Mouse (Mus musculus): ENCODE measurements around the gene Trim31.

Gene Trim31

DNA sequence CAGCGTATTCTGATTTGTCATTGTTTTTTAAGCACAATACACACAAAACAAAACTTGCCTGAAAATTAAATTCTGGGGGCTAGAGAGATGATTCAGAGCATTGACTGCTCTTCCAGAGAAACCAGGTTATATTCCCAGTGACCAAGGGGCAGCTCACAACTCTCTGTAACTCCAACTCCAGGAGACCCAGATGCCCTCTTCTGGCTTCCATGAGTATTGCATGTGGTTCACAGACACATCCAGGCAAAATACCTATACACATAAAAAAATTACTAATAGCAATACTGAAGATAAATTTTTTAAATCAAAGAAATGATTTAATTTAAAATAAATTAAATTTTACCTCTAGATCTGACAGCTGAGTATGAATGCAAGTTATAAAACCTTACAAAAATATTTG is 1.3 kb upstream of the Trim31 start:
- DNase-seq (ENCODE audit: low spot score), result no peak

DNA sequence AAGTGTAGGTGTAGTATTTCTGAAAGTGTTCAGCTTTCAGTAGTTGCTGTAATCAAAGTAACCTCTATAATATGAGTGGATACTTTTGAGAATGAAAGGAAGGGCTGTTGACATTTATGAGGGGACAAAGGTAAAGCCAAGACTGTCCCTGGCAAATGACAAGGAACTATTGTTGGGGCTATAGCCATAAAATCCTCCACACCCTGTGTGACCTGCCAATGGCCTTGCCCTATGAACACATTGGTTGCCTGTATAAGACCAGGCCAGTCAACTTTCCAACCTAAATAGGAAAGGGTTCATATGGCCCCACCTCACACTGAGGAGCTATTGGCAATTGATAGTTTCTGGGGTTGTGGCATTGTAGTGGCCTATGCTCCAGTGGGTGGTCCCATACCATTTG is 853 bp upstream of the Trim31 start:
- no peak for DNase-seq (ENCODE audit: low spot score)

DNA sequence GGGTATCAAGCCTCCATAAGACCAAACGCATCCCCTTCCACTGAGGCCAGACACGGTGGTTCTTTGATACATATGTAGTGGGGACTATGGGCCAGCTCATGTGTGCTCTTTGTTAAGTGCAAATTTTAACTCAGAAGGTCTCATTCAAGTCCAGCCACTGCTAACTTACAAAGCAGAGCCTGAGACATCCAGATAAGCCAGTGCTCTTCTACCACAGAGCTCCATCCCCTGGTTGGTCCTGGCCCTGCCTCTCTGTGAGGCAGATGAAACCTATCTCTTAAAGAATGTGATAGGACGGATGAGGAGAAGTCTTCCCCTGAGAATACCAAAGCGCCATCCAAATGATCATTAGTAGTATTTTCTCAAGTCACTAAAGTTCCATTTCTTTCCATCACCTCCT is 1.5 kb downstream of the Trim31 start:
- no peak for DNase-seq (ENCODE audit: low spot score)

DNA sequence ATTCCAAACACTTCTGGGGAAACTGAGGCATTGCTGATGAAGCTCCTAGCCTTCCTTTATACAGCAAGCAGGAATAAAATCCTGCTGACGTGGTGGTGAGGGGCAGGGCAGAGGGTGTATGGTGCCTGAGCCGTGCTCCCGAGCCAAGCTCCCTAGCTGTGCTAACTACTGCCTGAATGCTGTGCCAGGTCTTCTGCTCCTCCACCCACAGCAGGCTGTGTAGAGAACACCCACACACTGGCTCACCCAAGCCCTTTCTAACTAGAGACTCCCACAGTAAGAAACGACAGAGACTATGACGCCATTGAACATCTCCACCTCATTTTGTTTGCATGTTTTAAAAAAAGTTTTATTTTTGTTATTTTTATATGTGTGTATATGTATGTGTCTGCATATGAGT is 2.1 kb downstream of the Trim31 start:
- DNase-seq (ENCODE audit: low spot score), result no peak

- no peak for DNase-seq (ENCODE audit: low spot score)
These were observed 2.8 kb downstream of the Trim31 start for GRCm38 (mm10) chr17:36900691-36901090.

DNA sequence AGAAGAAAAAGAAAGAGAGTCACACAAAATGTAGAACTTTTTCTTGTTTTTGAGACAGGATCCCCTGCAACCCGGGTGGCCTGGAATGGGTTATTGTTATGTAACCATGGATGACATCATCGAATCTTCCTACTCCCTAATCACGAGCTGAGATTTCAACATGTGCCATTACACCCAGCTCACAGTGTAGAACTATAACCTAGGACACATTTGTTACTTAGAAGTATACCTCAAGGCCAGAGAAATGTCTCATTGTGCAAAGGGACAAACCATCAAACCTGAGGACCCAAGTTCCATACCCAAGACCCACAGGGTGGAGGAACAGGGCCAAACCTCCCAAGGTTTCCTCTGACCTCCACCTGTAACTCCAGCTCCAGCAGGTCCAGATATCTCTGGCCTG is 5.7 kb downstream of the Trim31 start:
- DNase-seq (ENCODE audit: low spot score), result no peak

DNA sequence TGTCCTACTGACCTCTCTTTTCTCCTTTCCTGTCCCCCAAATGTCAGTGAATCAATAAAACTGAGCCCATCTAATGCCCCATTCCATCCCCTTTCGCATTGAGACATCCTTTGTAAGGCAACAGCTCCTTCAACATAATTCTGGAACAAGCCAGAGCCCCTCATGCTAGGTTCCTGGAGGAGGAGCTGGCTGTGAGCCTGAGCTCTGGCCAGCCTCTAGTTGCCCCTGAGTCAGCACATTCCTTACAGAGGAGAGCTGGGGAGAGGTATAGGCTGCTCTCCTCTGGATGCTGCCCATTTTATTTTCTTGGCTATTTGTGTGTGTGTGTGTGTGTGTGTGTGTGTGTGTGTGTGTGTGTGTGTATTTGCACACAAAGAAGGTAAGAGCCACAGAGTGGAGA is 10.3 kb downstream of the Trim31 start:
- no peak for DNase-seq (ENCODE audit: low spot score)

- no peak for DNase-seq (ENCODE audit: low spot score)
These were observed 11.9 kb downstream of the Trim31 start for GRCm38 (mm10) chr17:36909802-36910201.

- DNase-seq (ENCODE audit: low spot score), result no peak
These were observed 14.1 kb downstream of the Trim31 start for GRCm38 (mm10) chr17:36912031-36912430.

- DNase-seq (ENCODE audit: low spot score), result peak; percentile 52
These were observed 16.2 kb downstream of the Trim31 start for GRCm38 (mm10) chr17:36914108-36914507.

DNA sequence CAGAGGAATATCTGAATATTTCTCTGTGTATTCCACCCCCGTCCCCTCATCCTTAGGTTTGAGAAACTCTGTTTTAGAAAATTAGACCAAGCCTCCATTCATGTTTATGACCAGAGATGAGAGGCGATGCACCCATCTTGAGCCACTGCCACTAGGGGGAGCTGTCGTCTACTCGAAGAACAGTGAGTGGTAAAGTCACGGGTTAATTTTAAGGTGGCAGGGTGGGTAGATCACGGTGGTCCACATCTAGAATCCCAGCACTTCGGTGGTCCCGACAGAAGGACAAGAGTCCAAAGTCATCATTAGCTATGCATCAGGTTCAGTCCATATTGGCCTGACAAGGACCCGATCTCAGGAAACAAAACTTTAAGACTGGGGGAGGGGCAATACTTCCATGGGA is 17.2 kb downstream of the Trim31 start:
- peak; percentile 44 for DNase-seq (ENCODE audit: low spot score)

DNA sequence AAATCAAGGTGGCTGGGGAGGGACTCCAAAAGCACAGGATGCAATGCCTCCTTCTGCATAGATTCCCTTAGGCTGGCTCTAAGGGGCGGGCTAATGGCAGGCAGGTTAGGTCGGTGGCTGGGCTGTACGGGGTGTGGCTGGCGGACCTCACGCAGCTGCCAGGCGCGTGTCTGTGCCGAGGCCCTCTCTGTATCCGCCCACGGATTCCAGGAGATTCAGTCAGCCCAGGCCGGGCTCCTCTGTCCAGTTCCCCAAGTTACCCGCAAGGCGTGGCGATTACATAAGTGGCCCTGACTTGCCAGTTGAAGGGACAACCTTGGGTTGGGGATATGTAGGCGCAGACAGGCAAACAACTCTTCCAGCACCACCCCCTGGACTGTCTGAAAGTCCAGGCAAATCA is 22.3 kb downstream of the Trim31 start:
- DNase-seq (ENCODE audit: low spot score), result peak; percentile 38

DNA sequence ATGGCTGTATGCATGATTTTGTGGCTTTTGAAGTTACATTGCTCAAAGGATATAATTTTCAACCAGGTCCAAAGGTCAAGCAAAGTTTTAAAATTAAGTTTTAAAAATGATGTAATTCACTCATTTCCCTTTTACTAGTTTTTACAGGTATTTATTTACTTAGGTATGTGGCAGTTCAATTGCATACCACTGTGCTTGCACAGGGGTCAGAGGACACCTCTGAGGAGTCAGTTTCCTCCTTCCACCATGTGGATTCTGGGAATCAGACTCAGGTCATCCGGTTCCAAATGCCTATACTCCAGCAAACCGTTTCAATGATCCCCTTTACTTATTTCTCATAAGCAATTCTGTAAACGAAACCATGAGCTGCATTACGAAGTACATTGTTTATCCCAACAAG is 24.8 kb downstream of the Trim31 start:
- DNase-seq (ENCODE audit: low spot score), result no peak

DNA sequence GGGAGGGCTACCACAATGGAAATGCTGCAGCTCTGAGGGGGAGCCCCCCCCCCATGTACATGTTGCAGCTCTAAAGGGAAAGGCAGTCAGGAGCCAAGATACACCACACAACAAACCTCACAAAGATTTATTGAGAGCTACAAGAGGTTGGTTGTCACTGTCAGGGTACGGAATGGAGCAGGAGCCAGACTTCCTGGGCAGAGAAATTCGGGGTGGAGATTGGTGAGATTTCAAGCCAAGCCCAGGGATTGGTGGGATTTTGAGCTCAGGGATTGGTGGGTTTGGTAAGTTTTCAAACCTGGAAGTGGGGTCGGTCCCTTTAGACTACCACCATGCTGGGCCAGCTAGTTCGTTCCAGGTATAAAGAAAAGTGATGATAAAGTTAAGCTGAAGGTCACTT is 25.6 kb downstream of the Trim31 start:
- no peak for DNase-seq (ENCODE audit: low spot score)

- DNase-seq (ENCODE audit: low spot score), result no peak
These were observed 29.7 kb downstream of the Trim31 start for GRCm38 (mm10) chr17:36927496-36928120.

GRCm38 (mm10) chr17:36929236-36929932 is 31.5 kb downstream of the Trim31 start:
- no peak for DNase-seq (ENCODE audit: low spot score)

DNA sequence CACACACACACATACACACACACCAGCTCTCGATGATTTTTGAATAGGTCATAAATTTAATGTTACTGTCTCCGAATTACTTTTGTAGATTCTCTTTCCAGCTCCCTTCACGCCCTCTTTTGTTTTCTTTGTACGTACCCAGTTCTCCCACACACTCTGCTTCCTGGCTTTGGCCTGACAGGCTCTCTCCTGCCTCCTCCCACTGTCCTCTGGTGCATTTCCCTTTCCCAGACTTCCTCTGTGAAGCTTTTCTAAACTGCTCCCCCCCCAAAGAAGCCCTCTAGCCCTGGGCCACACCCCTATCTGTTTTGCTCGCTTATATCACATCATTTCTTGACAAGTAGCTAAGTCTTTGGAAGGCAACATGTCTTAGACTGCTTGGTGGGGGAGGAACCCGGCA is 32.3 kb downstream of the Trim31 start:
- DNase-seq (ENCODE audit: low spot score), result no peak

- DNase-seq (ENCODE audit: low spot score), result no peak
These were observed 33.2 kb downstream of the Trim31 start for GRCm38 (mm10) chr17:36931130-36931529.

- DNase-seq (ENCODE audit: low spot score), result no peak
These were observed 33.9 kb downstream of the Trim31 start for GRCm38 (mm10) chr17:36931806-36932205.

DNA sequence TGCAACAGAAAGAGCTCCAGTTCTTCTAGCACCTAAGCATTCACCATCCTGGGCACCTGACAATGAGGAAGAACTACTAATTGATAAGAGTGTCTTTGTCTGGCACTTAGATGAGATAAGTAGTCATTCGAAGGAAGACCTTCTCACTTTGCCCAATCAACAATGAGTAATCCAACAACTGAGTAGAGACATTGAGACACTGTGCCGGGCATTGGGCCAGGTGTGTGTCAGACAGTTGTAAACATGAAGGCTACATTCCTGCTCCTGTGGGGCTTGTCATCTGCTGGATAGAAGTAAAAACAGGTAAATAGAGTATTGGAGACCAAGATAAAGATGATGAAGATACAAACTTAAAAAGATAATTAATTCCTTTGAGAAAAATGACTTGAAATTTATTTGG is 40.1 kb downstream of the Trim31 start:
- DNase-seq (ENCODE audit: low spot score), result no peak

DNA sequence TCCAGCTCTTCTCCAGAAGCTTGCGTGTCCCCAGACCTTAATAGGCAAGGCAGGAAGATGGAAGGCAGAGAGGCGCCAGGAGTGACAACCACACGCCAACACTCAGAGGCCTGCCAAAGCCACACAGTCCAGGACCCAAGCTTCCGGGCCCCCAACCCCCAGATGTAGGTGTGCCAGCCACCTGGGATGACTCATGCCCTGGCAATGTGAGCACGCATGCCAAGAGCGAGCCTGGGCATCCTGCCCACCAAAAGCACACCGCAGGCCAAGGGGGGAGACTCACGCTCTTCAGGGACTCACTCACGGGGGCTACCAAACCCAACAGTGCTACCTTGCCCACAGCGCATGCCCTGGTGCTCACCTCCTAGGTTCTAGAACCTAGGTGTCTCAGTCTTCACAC is 44.5 kb downstream of the Trim31 start:
- peak; percentile 56 for DNase-seq (ENCODE audit: low spot score)

DNA sequence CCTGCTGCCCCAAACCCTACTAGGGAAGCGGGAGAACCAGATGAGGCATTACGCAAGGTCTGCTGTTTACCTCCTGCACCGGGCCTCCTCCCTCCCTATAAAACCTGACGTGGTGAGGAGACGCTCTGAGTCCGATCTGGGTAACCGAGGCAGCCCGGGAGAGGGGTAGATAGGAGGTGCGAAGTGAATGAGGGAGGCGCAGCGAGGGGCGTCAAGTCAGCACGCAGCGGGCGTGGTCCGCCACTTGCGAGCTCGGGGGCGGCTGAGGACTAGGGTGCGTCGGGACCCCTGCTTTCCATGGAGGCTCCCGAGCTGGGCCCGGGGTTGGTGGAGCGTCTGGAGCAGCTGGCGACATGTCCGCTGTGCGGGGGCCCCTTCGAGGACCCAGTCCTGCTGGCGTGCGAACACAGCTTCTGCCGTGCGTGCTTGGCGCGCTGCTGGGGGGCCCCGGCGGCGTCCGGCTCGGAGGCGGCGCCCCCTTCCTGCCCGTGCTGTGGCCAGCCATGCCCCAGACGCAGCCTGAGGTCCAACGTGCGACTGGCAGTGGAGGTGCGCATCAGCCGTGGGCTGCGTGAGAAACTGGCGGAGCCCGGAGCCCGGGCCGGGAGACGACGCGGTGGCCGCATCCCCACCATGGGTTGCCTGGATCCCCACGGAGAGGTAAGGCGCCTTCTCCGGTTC is 45.0 kb downstream of the Trim31 start, which contains the start of gene Rnf39:
Rnf39 (plus strand) TSS at position 128 of the 681 bp plus-strand sequence.
- DNase-seq (ENCODE audit: low spot score), result no peak

GRCm38 (mm10) chr17:36943691-36944090 is 45.8 kb downstream of the Trim31 start:
- no peak for DNase-seq (ENCODE audit: low spot score)

Measured in ovary, postnatal 36 days (tissue).